Mouse (Mus musculus) brown adipose tissue, adult 24 weeks (tissue): Measurements from ENCODE around the gene Rsf1. TPM values are rescaled to one million over a fixed set of nuclear protein-coding genes. Genes with fewer than 3 reads are reported as not detected.
A peak's percentile ranks its signal among the peaks of the same experiment; 100 is the strongest.

Experiments
- H3K27ac ChIP-seq: fragments of 200-500 bp; replicated peaks from 2 replicates; pipeline ENCODE4 v1.5.1; 2012; ENCODE audit warnings: low read depth, mild to moderate bottlenecking, low read length
- H3K4me1 ChIP-seq: fragments of 200-500 bp; 2 replicates; pipeline ENCODE4 v1.6.1; 2012; ENCODE audit warnings: low read length, mixed read lengths; ENCODE audit not compliant: control insufficient read depth, insufficient read depth, insufficient read length
- H3K4me3 ChIP-seq: fragments of 200-500 bp; 2 replicates; pipeline ENCODE4 v1.5.1; 2012; ENCODE audit warnings: low read depth, mild to moderate bottlenecking, low read length, moderate library complexity; ENCODE audit not compliant: insufficient read depth
- polyA plus RNA-seq: library from polyadenylated mRNA; stranded (reverse); fragments of >200 nt; gene quantifications from 2 replicates; pipeline ENCODE4 v1.2.4, GENCODE M21; 2012; ENCODE audit not compliant: missing spikeins, insufficient read depth, insufficient read length

Rsf1 gene
- polyA plus RNA-seq, result 9.0 and 9.5 TPM in 2 replicates

GRCm38 (mm10) chr7:97579067-97579975 lies at the start of gene Rsf1, which contains the start of gene Aamdc:
Rsf1 (plus strand) TSS chr7:97579889.
Aamdc (minus strand) TSS chr7:97579497.
- Histone ChIP-seq H3K4me1 (0 out of 2 replicates have a peak, but pooled peaks cover 2% of the 10 kb centered on the region), H3K27ac (peak within 1 kb of the TSS; percentile 62), H3K4me3 (peak within 1 kb of the TSS; percentile 83)

DNA sequence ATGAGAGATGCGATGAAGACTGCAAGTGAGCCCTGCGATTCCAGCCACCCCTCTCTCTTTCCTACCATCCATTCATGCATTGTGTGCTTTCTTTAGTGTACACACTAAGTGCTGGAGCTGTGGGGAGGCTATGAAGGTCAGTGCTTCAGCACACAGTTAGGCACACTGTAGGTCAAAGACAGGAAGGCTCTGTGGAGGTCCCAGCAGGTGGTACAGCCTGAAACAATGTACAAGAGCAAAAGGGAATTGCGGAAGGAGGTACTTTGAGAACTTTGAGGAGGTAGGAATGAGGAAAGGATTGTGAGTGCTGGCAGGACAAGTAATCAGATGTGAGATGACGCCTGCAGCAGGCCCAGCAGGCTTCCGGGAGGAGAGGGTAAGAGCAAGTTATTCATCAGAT lies 44.2 kb upstream of the Rsf1 start:
- no peak overlapping the region for H3K27ac ChIP-seq
- H3K4me3 ChIP-seq, result no peak overlapping the region
- no peaks in the 10 kb centered on the region for H3K4me1 ChIP-seq

DNA sequence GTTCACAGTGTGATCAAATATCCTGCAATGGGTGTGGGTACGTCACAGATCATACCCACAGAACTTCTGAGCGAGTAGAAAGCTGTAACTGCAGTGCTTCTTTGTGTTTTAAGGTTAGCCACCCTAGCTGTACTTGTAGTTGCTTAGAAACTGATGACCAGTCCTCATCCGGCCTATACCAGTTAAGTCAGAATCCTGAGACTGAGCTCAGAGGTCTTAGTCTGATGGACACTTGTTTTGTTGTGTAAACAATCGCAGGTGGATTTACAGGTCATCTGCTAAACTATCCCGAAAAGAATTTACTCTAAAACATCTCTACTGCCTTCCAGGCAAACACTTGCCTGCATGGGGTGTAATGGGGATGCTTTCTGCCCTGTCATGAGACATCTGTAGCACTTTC lies 43.1 kb upstream of the Rsf1 start:
- H3K27ac ChIP-seq, result no peak overlapping the region
- no peaks in the 10 kb centered on the region for H3K4me1 ChIP-seq
- no peak overlapping the region for H3K4me3 ChIP-seq

- Histone ChIP-seq H3K4me3 (no peak overlapping the region), H3K4me1 (no peaks in the 10 kb centered on the region), H3K27ac (no peak overlapping the region)
Measured at GRCm38 (mm10) chr7:97546462-97546861, 33.2 kb upstream of the Rsf1 start.

- no peak overlapping the region for H3K27ac ChIP-seq
- no peak overlapping the region for H3K4me3 ChIP-seq
- no peaks in the 10 kb centered on the region for H3K4me1 ChIP-seq
Measured at GRCm38 (mm10) chr7:97549301-97549700, 30.4 kb upstream of the Rsf1 start.

DNA sequence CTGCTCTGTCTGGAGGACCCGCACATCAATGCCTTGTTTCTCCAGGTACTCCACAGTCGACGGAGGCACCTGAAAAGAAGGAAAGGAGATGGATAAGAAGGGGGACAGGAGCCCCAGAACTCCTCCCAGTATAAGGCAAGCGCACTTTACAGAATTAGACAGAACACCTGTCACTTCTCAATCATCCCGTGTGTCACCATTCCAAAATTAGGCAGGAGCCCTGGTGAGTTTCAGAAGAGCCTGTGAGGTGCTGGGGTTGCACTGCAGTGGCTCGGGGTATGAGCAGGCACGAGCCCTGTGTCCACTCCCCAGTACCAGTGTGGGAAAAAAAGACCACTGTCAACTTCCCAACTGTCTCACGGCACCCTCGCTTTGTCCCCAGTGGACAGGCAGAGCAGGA lies 29.0 kb upstream of the Rsf1 start:
- H3K4me1 ChIP-seq, result no peaks in the 10 kb centered on the region
- no peak overlapping the region for H3K27ac ChIP-seq
- H3K4me3 ChIP-seq, result no peak overlapping the region

- no peaks in the 10 kb centered on the region for H3K4me1 ChIP-seq
- no peak overlapping the region for H3K4me3 ChIP-seq
- H3K27ac ChIP-seq, result no peak overlapping the region
Measured at GRCm38 (mm10) chr7:97563576-97563975, 16.1 kb upstream of the Rsf1 start.

DNA sequence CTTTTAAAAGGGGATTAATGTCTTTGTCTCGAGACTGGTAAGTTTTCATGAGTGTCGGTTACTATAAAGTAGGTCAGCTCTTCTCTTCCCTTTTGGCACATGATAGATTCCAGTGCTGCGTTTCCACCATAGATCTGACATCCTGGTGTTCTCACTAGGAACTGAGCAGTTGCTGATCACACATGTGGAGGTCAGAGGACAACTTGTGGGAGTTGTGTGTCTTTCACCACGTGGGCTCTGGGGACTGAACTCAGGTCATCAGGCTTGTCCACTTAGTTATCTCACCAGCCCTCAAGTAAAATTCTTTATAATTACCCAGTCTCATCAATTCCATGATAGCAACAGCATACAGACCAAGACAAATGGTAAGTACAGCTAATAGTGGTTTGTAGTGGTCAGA lies 10.3 kb upstream of the Rsf1 start:
- Histone ChIP-seq H3K27ac (no peak overlapping the region), H3K4me1 (no peaks in the 10 kb centered on the region), H3K4me3 (no peak overlapping the region)

DNA sequence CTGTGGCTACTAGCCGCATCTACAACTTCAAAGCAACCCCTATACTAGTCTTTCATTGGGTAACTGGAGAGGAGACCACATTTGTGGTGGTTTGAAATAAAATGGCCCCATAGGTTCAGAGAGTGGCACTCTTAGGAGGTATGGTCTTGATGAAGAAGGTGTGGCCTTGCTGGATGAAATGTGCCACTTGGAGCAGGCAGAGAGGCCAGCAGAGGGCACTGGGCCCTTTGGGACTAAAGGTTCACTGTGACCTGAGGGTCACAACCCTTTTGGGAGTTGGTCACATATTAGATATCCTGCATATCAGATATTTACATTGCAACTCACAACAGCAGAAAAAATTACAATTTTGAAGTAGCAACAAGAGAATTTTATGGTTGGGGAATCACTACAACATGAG lies 9.3 kb upstream of the Rsf1 start:
- Histone ChIP-seq H3K27ac (no peak overlapping the region), H3K4me1 (no peaks in the 10 kb centered on the region), H3K4me3 (no peak overlapping the region)

DNA sequence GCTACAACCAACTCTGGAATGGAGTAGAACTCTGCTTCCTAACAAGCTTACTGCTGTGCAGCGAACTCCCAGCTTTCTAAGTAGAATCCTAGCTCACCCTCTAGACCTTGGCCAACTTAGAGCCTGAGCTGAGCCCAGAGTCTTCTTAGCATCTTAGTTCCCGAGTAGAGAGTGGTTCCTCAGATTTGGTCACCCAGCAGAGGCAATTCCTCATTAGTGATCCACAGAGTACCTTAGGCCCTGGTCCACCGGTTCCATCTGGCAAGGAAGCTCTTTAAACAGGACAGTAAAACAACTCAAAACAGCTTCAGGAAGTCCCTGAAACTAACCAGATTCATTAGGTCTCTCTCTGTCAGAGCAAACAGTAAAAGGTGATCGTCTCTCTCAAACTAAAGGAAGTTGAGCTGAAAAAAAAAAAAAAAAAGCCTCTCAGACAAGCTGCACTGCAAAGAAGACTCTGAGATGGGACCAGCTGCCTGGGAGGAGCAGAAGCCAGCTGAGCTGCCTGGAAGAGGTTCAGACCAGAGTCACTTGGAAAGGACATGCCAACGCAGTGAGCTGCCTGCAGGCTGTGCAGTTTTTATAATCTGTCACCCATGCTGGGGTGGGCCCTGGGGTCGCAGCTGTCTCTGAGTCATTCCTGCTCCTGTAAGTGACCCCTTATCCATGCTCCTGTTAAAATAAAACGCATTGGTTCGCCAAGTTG lies 1.2 kb upstream of the Rsf1 start:
- peak overlapping the region; percentile 78 for H3K4me3 ChIP-seq
- no peak overlapping the region for H3K27ac ChIP-seq
- H3K4me1 ChIP-seq, result no peaks in the 10 kb centered on the region

- peak overlapping the region; percentile 83 for H3K4me3 ChIP-seq
- H3K4me1 ChIP-seq, result 0 out of 2 replicates have a peak, but pooled peaks cover 2% of the 10 kb centered on the region
- H3K27ac ChIP-seq, result peak overlapping the region; percentile 62
Measured at GRCm38 (mm10) chr7:97579976-97580842, 520 bp downstream of the Rsf1 start.

GRCm38 (mm10) chr7:97580843-97581214 lies 1.1 kb downstream of the Rsf1 start:
- Histone ChIP-seq H3K4me1 (peaks cover 2% of the 10 kb centered on the region; the same call in 1 of the 2 replicates), H3K27ac (peak overlapping the region; percentile 62), H3K4me3 (peak overlapping the region; percentile 83)

DNA sequence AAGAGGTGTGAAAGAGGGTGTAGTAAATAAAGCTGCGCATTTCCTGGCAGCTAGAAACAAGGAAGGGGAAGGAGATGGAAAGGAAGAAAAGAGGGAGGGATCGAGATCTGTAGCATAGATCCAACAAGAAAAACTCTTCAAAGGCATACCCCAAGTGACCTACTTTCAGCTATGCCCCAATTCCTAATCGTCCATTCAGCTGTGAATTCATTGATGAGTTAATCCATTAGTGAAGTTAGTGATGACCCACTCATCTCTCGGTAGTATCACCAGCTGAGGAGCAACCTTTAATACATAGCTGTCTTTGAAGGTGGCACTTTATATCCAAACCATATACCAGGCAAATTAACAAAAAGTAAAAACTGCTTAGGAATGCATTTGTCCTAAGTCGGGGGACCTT lies 8.8 kb downstream of the Rsf1 start:
- Histone ChIP-seq H3K4me1 (peaks cover 9% of the 10 kb centered on the region), H3K4me3 (no peak overlapping the region), H3K27ac (no peak overlapping the region)

- no peak overlapping the region for H3K4me3 ChIP-seq
- H3K27ac ChIP-seq, result no peak overlapping the region
- peaks cover 8% of the 10 kb centered on the region for H3K4me1 ChIP-seq
Measured at GRCm38 (mm10) chr7:97590488-97590887, 10.8 kb downstream of the Rsf1 start.

- Histone ChIP-seq H3K27ac (no peak overlapping the region), H3K4me1 (peaks cover 5% of the 10 kb centered on the region), H3K4me3 (no peak overlapping the region)
Measured at GRCm38 (mm10) chr7:97591336-97591735, 11.6 kb downstream of the Rsf1 start.
